Mouse (Mus musculus): Measurements from ENCODE around the gene Cebpg. TPM values are rescaled to one million over a fixed set of nuclear protein-coding genes. Genes with fewer than 3 reads are reported as not detected.

Gene Cebpg
- polyA plus RNA-seq, 1 experiment from 2014 or later: 28.0 TPM

GRCm38 (mm10) chr7:35046091-35046490 lies 10.3 kb downstream of the Cebpg start:
- Histone ChIP-seq H3K9ac (no peak overlapping the region), H3K27ac (no peak overlapping the region), H3K4me1 (peaks cover 17% of the 10 kb centered on the region), H3K27me3 (replicated peaks) (no peaks in the 10 kb centered on the region), H3K36me3 (peaks cover 98% of the 10 kb centered on the region), H3K9me3 (replicated peaks) (no peaks in the 10 kb centered on the region), H3K4me2 (no peak overlapping the region), H3K4me3 (no peak overlapping the region)
- peak; percentile 68 for ATAC-seq
- 60% methylated on average over 4 of the region's 4 CpGs for WGBS (ENCODE audit: insufficient replicate concordance)

- Histone ChIP-seq H3K4me1 (peaks cover 17% of the 10 kb centered on the region), H3K9me3 (replicated peaks) (no peaks in the 10 kb centered on the region), H3K9ac (no peak overlapping the region), H3K4me2 (no peak overlapping the region), H3K36me3 (peaks cover 95% of the 10 kb centered on the region), H3K27me3 (replicated peaks) (no peaks in the 10 kb centered on the region), H3K27ac (no peak overlapping the region), H3K4me3 (no peak overlapping the region)
- WGBS (ENCODE audit: insufficient replicate concordance): 84% methylated on average over 2 of the region's 2 CpGs
- ATAC-seq: no peak
These were observed 11.7 kb downstream of the Cebpg start for GRCm38 (mm10) chr7:35044719-35045118.

GRCm38 (mm10) chr7:35043266-35043817 lies 13.0 kb downstream of the Cebpg start:
- no peak overlapping the region for H3K9ac ChIP-seq
- peaks cover 83% of the 10 kb centered on the region for H3K36me3 ChIP-seq
- WGBS (ENCODE audit: insufficient replicate concordance): 90% methylated on average over 10 of the region's 10 CpGs
- no peaks in the 10 kb centered on the region for H3K9me3 ChIP-seq (replicated peaks)
- no peak for ATAC-seq
- no peak overlapping the region for H3K4me2 ChIP-seq
- H3K27ac ChIP-seq: no peak overlapping the region
- H3K4me1 ChIP-seq: peaks cover 13% of the 10 kb centered on the region
- H3K27me3 ChIP-seq (replicated peaks): no peaks in the 10 kb centered on the region
- no peak overlapping the region for H3K4me3 ChIP-seq

GRCm38 (mm10) chr7:35042759-35043217 lies 13.6 kb downstream of the Cebpg start:
- peaks cover 78% of the 10 kb centered on the region for H3K36me3 ChIP-seq

GRCm38 (mm10) chr7:35042209-35042554 lies 14.2 kb downstream of the Cebpg start:
- no peak overlapping the region for H3K4me2 ChIP-seq
- no peak for ATAC-seq
- H3K27ac ChIP-seq: no peak overlapping the region
- H3K27me3 ChIP-seq (replicated peaks): no peaks in the 10 kb centered on the region
- no peak overlapping the region for H3K4me3 ChIP-seq
- H3K36me3 ChIP-seq: peaks cover 72% of the 10 kb centered on the region
- no peak overlapping the region for H3K9ac ChIP-seq
- H3K9me3 ChIP-seq (replicated peaks): no peaks in the 10 kb centered on the region
- H3K4me1 ChIP-seq: peaks cover 13% of the 10 kb centered on the region

More at GRCm38 (mm10) chr7:35042759-35043217, 13.6 kb downstream of the Cebpg start:
- Histone ChIP-seq H3K27me3 (replicated peaks) (no peaks in the 10 kb centered on the region), H3K4me3 (no peak overlapping the region), H3K4me1 (peaks cover 13% of the 10 kb centered on the region), H3K9ac (no peak overlapping the region), H3K9me3 (replicated peaks) (no peaks in the 10 kb centered on the region), H3K4me2 (no peak overlapping the region), H3K27ac (no peak overlapping the region)
- 89% methylated on average over 5 of the region's 5 CpGs for WGBS (ENCODE audit: insufficient replicate concordance)
- no peak for ATAC-seq

- Histone ChIP-seq H3K9me3 (replicated peaks) (no peaks in the 10 kb centered on the region), H3K4me3 (no peak overlapping the region), H3K9ac (no peak overlapping the region), H3K4me1 (peaks cover 7% of the 10 kb centered on the region), H3K36me3 (peaks cover 66% of the 10 kb centered on the region), H3K27ac (no peak overlapping the region), H3K4me2 (no peak overlapping the region), H3K27me3 (replicated peaks) (no peaks in the 10 kb centered on the region)
- 71% methylated on average over 2 of the region's 2 CpGs for WGBS (ENCODE audit: insufficient replicate concordance)
- ATAC-seq: no peak
These were observed 14.8 kb downstream of the Cebpg start for GRCm38 (mm10) chr7:35041286-35042208.

GRCm38 (mm10) chr7:35040176-35040972 lies 16.0 kb downstream of the Cebpg start:
- Histone ChIP-seq H3K9ac (no peak overlapping the region), H3K36me3 (peaks cover 54% of the 10 kb centered on the region), H3K9me3 (replicated peaks) (no peaks in the 10 kb centered on the region), H3K4me2 (no peak overlapping the region), H3K4me1 (peaks cover 12% of the 10 kb centered on the region), H3K27me3 (replicated peaks) (no peaks in the 10 kb centered on the region), H3K27ac (no peak overlapping the region), H3K4me3 (no peak overlapping the region)
- ATAC-seq: no peak
- WGBS (ENCODE audit: insufficient replicate concordance): 84% methylated on average over 9 of the region's 9 CpGs

DNA sequence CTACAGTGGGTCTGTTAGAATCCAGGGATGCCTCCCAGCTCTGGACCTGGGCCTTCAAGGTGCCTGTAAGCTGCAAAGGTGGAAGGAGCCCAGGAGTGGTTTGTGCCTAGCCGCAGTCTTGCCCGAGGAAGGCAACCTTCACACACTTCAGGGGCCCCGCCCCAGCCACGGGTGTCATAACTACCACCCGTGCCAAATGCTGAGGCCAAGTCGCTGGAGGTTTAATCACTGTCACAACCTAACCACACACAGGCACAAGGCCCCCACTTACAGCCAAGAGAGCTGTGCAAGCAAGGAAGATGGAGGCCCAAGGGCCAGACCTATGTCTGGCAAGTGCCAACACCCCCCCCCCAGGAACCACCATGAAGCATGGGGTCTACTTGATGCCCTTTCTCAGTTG lies 19.0 kb downstream of the Cebpg start:
- H3K27me3 ChIP-seq (replicated peaks): no peaks in the 10 kb centered on the region
- H3K9ac ChIP-seq: no peak overlapping the region
- H3K4me1 ChIP-seq: peaks cover 21% of the 10 kb centered on the region
- H3K36me3 ChIP-seq: peaks cover 35% of the 10 kb centered on the region
- no peak overlapping the region for H3K4me3 ChIP-seq
- H3K9me3 ChIP-seq (replicated peaks): no peaks in the 10 kb centered on the region
- no peak for ATAC-seq
- no peak overlapping the region for H3K27ac ChIP-seq
- WGBS (ENCODE audit: insufficient replicate concordance): 73% methylated on average over 6 of the region's 6 CpGs
- no peak overlapping the region for H3K4me2 ChIP-seq

- H3K27me3 ChIP-seq (replicated peaks): no peaks in the 10 kb centered on the region
- peaks cover 33% of the 10 kb centered on the region for H3K36me3 ChIP-seq
- H3K9me3 ChIP-seq (replicated peaks): no peaks in the 10 kb centered on the region
- WGBS (ENCODE audit: insufficient replicate concordance): 62% methylated on average over 5 of the region's 5 CpGs
- H3K4me2 ChIP-seq: no peak overlapping the region
- peaks cover 21% of the 10 kb centered on the region for H3K4me1 ChIP-seq
- H3K9ac ChIP-seq: no peak overlapping the region
- ATAC-seq: no peak
- no peak overlapping the region for H3K4me3 ChIP-seq
- H3K27ac ChIP-seq: no peak overlapping the region
These were observed 20.1 kb downstream of the Cebpg start for GRCm38 (mm10) chr7:35036266-35036731.

GRCm38 (mm10) chr7:35035565-35035964 lies 20.8 kb downstream of the Cebpg start:
- H3K4me2 ChIP-seq: no peak overlapping the region
- 20% methylated on average over 4 of the region's 4 CpGs for WGBS (ENCODE audit: insufficient replicate concordance)
- H3K36me3 ChIP-seq: peaks cover 28% of the 10 kb centered on the region
- peak; percentile 54; the same call in 1 of the 2 replicates for ATAC-seq
- H3K9me3 ChIP-seq (replicated peaks): no peaks in the 10 kb centered on the region
- H3K9ac ChIP-seq: no peak overlapping the region
- H3K4me1 ChIP-seq: peaks cover 21% of the 10 kb centered on the region
- no peak overlapping the region for H3K4me3 ChIP-seq
- peak overlapping the region; percentile 42; the same call in 1 of the 2 replicates for H3K27ac ChIP-seq
- H3K27me3 ChIP-seq (replicated peaks): no peaks in the 10 kb centered on the region

DNA sequence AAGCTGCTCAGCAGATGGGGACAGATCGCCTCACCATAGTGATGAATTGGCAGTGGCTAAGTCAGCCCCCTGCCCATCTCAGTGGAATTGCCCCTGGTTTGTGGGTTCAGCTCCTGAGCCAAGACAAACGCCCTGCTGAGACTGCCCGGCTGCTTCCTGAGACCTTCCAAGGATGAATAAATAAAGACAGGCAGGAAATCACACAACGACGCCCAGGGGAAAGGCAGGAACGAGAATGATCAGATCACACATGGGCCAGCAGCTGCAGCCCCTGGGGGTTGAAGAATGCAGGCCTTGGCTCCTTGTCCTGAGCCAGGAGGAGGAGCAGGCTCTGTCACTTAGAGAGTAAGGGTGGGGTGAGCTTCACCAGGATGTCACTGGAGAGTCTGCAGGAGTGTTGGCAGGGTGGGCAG lies 21.2 kb downstream of the Cebpg start:
- no peak overlapping the region for H3K4me2 ChIP-seq
- H3K27me3 ChIP-seq (replicated peaks): no peaks in the 10 kb centered on the region
- peaks cover 21% of the 10 kb centered on the region for H3K4me1 ChIP-seq
- no peak overlapping the region for H3K4me3 ChIP-seq
- peaks cover 23% of the 10 kb centered on the region for H3K36me3 ChIP-seq
- no peak for ATAC-seq
- peak overlapping the region; percentile 42; the same call in 1 of the 2 replicates for H3K27ac ChIP-seq
- H3K9ac ChIP-seq: no peak overlapping the region
- WGBS (ENCODE audit: insufficient replicate concordance): 59% methylated on average over 6 of the region's 6 CpGs
- no peaks in the 10 kb centered on the region for H3K9me3 ChIP-seq (replicated peaks)

GRCm38 (mm10) chr7:35030567-35030966 lies 25.8 kb downstream of the Cebpg start:
- no peak overlapping the region for H3K27ac ChIP-seq
- no peaks in the 10 kb centered on the region for H3K27me3 ChIP-seq (replicated peaks)
- no peak overlapping the region for H3K4me2 ChIP-seq
- H3K36me3 ChIP-seq: peaks cover 22% of the 10 kb centered on the region
- no peak overlapping the region for H3K9ac ChIP-seq
- H3K9me3 ChIP-seq (replicated peaks): no peaks in the 10 kb centered on the region
- 79% methylated on average over 6 of the region's 6 CpGs for WGBS (ENCODE audit: insufficient replicate concordance)
- no peak overlapping the region for H3K4me3 ChIP-seq
- ATAC-seq: no peak
- peaks cover 34% of the 10 kb centered on the region for H3K4me1 ChIP-seq

All from liver, embryonic 12.5 days (tissue).